Mouse (Mus musculus) midbrain, embryonic 12.5 days (tissue): ENCODE results near the gene Parp1. TPM values are rescaled to one million over a fixed set of nuclear protein-coding genes. Genes with fewer than 3 reads are reported as not detected.
"Not testable (repeated sequence)": the region's sequence is repeated elsewhere in the genome, so short reads cannot be mapped to it uniquely, and the experiment has no call there.

Experiments
- ATAC-seq: fragments of 200-750 bp; cut with Nextera tagmentation; 2 replicates; pipeline ENCODE4 v1.8.0; 2017; ENCODE audit warnings: low read depth, moderate TSS enrichment, moderate library complexity; ENCODE audit not compliant: low FRiP score
- H3K27ac ChIP-seq: fragments of 300-500 bp; sonication (generic); replicated peaks from 2 replicates; pipeline ENCODE4 v1.5.1; 2016; ENCODE audit warnings: mild to moderate bottlenecking
- H3K27me3 ChIP-seq: fragments of 300-500 bp; sonication (generic); 2 replicates; pipeline ENCODE4 v1.6.1; 2016; ENCODE audit warnings: mild to moderate bottlenecking
- H3K36me3 ChIP-seq: fragments of 300-500 bp; sonication (generic); 2 replicates; pipeline ENCODE4 v1.6.1; 2016
- H3K4me1 ChIP-seq: fragments of 300-500 bp; sonication (generic); 2 replicates; pipeline ENCODE4 v1.6.1; 2016
- H3K4me2 ChIP-seq: fragments of 300-500 bp; sonication (generic); replicated peaks from 2 replicates; pipeline ENCODE4 v1.6.1; 2016; ENCODE audit warnings: mild to moderate bottlenecking, moderate library complexity
- H3K4me3 ChIP-seq: fragments of 300-500 bp; sonication (generic); 2 replicates; pipeline ENCODE4 v1.5.1; 2016; ENCODE audit warnings: mild to moderate bottlenecking
- H3K9ac ChIP-seq: fragments of 300-500 bp; sonication (generic); replicated peaks from 2 replicates; pipeline ENCODE4 v1.6.1; 2016; ENCODE audit warnings: mild to moderate bottlenecking, moderate library complexity
- H3K9me3 ChIP-seq: fragments of 300-500 bp; sonication (generic); 2 replicates; pipeline ENCODE4 v1.6.1; 2016; ENCODE audit warnings: mild to moderate bottlenecking
- WGBS: fragments of 180-500 bp; shearing (Covaris S2); methylation state at CpG from one replicate; pipeline ENCODE4 v1.1.7; 2016; 5-methylcytosine and 5-hydroxymethylcytosine counted together
- polyA plus RNA-seq: library from polyadenylated mRNA; unstranded; fragments of >200 nt; fragmentation: Nextera tagmentation; extraction: Ambion mirVana; gene quantifications from 2 replicates; pipeline ENCODE4 v1.2.1, GENCODE M21; 2016

Gene Parp1
- polyA plus RNA-seq, 1 experiment from 2014 or later, result 219 TPM

DNA sequence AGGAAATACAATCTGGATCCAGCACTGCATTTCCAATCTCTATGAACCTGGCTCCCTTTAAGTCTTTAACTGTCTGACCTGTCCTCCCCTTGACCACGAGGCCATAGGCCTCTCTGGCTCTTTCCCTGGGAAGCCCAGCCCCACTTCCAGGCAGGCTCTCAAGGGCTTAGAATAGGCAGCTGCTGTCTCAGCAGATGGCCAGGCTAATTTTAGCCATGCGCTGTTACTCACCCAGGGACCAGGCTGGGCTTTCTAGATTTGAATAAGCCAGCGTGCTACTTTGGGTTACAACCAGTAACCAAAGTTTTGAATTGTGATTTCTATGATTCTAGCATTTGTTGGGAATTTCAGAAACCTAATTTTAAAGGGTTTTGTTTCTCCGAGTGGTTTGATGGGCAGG lies 35.9 kb downstream of the Parp1 start:
- Histone ChIP-seq H3K27ac (no peak overlapping the region), H3K9ac (no peak overlapping the region), H3K4me3 (no peak overlapping the region), H3K9me3 (no peaks in the 10 kb centered on the region), H3K4me1 (no peaks in the 10 kb centered on the region), H3K4me2 (no peak overlapping the region), H3K36me3 (peaks cover 44% of the 10 kb centered on the region), H3K27me3 (no peaks in the 10 kb centered on the region)
- WGBS, result 76% methylated on average over 4 of the region's 4 CpGs
- ATAC-seq, result no peak

DNA sequence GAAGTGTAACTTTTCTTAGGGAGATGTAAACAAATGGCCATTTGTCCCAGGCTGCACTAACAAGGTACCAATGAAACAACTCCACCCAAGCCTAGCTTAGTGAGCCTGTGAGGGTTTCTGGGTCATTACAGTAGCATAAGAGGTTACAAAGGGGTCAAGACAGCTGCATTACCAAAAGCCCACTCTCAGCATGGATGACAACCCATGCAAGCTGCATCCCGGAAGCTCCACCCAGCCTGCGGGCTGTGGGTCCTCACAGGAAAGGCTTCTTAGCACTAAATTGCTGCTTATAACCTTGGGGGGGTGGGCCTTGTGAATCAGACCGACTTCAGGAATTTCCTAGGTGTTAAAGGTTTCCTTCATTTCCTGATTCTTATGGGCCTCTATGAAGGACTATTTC lies 37.4 kb downstream of the Parp1 start:
- Histone ChIP-seq H3K27me3 (no peaks in the 10 kb centered on the region), H3K27ac (no peak overlapping the region), H3K4me3 (no peak overlapping the region), H3K4me2 (no peak overlapping the region), H3K4me1 (no peaks in the 10 kb centered on the region), H3K36me3 (peaks cover 29% of the 10 kb centered on the region), H3K9me3 (no peaks in the 10 kb centered on the region), H3K9ac (no peak overlapping the region)
- ATAC-seq, result no peak
- 85% methylated on average over 3 of the region's 3 CpGs for WGBS

DNA sequence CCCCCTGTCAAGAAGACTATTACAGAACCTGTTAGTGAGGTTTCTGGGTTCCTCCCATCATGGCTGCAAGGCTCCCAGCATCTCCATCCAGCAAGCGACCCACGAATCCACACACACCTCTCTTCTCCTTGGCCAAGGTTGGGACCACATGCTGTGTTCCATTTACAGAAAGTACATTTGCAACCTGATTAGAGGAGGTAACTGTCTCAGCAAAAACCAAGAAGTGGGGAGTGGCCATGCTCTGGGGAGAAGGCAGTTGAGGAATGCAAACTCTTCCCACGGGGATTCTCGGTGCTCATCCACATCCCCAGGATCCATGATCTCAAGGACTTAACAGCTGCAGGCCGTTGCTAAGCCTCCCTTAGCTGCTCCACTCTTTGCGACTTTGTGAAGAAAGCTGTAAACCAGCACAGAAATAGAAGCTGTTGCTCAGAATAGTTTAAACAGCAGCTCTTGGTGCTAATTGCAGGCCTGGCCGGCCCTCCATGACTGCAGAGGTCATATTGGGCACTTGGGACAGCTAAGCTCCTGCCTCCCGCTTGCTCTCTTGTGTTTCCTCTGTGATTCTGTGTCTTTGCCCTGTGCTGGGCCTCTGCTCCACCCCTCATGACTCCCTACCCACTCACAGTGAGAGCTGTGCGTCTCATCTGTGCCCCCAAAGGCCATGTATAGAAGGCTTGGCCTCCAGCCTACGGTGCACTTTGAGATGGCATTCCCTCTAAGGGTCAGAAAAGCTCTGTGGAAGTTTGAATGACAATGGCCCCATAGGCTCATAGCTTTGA lies 38.3 kb downstream of the Parp1 start:
- Histone ChIP-seq H3K36me3 (peaks cover 20% of the 10 kb centered on the region), H3K4me3 (no peak overlapping the region), H3K27ac (no peak overlapping the region), H3K27me3 (no peaks in the 10 kb centered on the region), H3K9ac (no peak overlapping the region), H3K9me3 (0 out of 2 replicates have a peak, but pooled peaks cover 2% of the 10 kb centered on the region), H3K4me2 (no peak overlapping the region), H3K4me1 (no peaks in the 10 kb centered on the region)
- no peak for ATAC-seq
- WGBS, result 83% methylated on average over 10 of the region's 10 CpGs

DNA sequence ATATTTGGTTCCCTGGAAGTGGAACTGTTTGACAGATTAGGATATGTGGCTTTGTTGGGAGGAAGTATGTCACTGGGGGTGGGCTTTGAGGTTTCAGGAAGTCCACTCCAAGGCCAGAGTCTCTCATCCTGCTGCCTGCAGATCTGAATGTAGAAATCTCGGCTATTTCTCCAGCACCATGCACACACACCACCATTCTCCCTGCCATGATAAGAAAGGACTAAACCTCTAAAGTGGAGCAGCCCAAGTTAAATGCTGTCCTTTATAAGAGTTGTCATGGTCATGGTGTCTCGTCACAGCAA lies 38.8 kb downstream of the Parp1 start:
- Histone ChIP-seq H3K9me3 (0 out of 2 replicates have a peak, but pooled peaks cover 2% of the 10 kb centered on the region), H3K27me3 (no peaks in the 10 kb centered on the region), H3K4me1 (no peaks in the 10 kb centered on the region), H3K9ac (no peak overlapping the region), H3K4me2 (no peak overlapping the region), H3K4me3 (no peak overlapping the region), H3K27ac (no peak overlapping the region), H3K36me3 (peaks cover 16% of the 10 kb centered on the region)
- no peak for ATAC-seq
- 84% methylated on average over 2 of the region's 2 CpGs for WGBS

DNA sequence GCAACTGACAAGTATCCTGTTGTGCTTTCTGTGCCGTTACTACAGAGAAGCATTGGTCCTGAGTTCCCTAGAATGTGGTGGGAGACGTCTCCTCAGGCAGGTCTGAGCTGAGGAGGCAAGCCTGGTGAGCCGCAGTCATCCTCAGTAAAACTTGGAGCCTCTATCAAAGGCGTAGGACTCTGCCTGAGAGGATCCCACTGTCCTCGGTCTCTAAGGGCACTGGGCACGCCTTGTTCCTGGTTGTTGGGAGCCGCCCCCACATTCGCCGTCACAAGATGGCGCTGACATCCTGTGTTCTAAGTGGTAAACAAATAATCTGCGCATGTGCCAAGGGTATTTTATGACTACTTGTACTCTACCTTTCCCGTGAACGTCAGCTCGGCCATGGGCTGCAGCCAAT lies 43.1 kb downstream of the Parp1 start:
- H3K27me3 ChIP-seq, ATAC-seq, H3K9me3 ChIP-seq, H3K9ac ChIP-seq, H3K4me1 ChIP-seq, H3K27ac ChIP-seq, H3K4me3 ChIP-seq, H3K36me3 ChIP-seq, H3K4me2 ChIP-seq: not testable (repeated sequence)
- WGBS, result 91% methylated on average over 11 of the region's 14 CpGs

DNA sequence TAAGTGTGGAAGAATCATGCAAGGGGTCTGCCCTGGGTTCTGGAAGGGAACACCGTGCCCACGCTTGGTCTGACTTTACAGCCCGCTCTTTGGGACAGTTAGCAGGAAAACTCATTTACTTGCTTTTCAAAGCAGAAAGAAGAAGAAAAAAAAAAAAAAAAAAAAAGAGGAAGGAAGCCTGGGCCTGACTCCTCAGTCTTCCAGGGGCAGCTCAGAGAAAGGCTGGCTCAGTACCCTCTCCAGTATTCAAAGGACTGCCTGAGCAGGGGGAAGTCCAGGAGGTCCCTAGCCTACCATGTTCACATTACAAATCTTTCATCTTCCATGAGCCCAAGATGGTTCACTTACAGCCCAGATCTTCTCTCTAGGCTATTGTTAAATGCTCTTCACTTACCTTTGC lies 48.0 kb downstream of the Parp1 start:
- Histone ChIP-seq H3K9ac (no peak overlapping the region), H3K36me3 (no peaks in the 10 kb centered on the region), H3K4me1 (no peaks in the 10 kb centered on the region), H3K4me3 (no peak overlapping the region), H3K27me3 (no peaks in the 10 kb centered on the region), H3K9me3 (0 out of 2 replicates have a peak, but pooled peaks cover 1% of the 10 kb centered on the region), H3K27ac (no peak overlapping the region), H3K4me2 (no peak overlapping the region)
- 96% methylated on average over 3 of the region's 3 CpGs for WGBS
- ATAC-seq, result no peak

DNA sequence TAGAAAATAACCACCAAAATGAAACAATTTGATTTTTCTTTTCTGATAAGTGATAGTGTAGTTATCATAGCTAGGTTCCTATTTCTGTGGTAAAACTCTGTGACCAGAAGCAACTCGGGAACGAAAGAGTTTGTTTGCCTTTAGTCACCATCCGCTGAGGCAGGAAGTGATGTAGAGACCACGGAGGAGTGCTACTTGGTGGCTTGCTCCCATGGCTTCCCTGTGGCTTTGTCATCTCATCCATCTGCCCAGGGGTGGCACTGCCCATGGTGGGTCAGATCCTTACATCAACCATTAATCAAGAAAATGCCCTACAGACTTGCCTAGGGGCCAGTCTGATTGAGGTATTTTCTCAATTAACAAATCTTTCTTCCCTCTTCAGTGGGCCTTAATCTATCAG lies 53.7 kb downstream of the Parp1 start:
- no peaks in the 10 kb centered on the region for H3K27me3 ChIP-seq
- ATAC-seq, result no peak
- H3K4me3 ChIP-seq, result no peak overlapping the region
- 91% methylated on average over 4 of the region's 4 CpGs for WGBS
- H3K36me3 ChIP-seq, result no peaks in the 10 kb centered on the region
- H3K9me3 ChIP-seq, result peaks cover 5% of the 10 kb centered on the region; the same call in 1 of the 2 replicates
- H3K4me2 ChIP-seq, result no peak overlapping the region
- H3K9ac ChIP-seq, result no peak overlapping the region
- no peak overlapping the region for H3K27ac ChIP-seq
- no peaks in the 10 kb centered on the region for H3K4me1 ChIP-seq

DNA sequence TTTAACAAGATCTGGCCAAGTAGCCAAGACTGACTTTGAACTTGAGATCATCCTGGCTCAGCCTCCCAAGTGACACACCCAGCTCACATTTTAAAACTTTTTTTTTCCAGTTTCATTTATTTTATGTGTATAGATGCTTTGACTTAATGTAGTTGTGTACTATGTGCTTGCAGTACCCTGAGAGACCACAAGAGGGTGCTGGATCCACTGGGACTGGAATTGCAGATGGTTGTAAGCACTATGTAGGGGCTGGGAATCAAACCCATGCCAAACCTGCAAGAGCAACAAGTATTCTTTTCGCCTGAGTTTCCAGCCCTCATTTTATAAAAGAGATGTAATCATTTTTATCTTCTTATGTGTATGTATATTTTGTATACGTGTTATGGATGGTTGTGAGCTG lies 55.2 kb downstream of the Parp1 start:
- H3K4me2 ChIP-seq, result no peak overlapping the region
- WGBS, result 93% methylated on average over 2 of the region's 2 CpGs
- H3K4me3 ChIP-seq, result no peak overlapping the region
- H3K4me1 ChIP-seq, result no peaks in the 10 kb centered on the region
- no peak overlapping the region for H3K27ac ChIP-seq
- no peaks in the 10 kb centered on the region for H3K27me3 ChIP-seq
- no peak for ATAC-seq
- no peaks in the 10 kb centered on the region for H3K36me3 ChIP-seq
- peaks cover 5% of the 10 kb centered on the region; the same call in 1 of the 2 replicates for H3K9me3 ChIP-seq
- H3K9ac ChIP-seq, result no peak overlapping the region

DNA sequence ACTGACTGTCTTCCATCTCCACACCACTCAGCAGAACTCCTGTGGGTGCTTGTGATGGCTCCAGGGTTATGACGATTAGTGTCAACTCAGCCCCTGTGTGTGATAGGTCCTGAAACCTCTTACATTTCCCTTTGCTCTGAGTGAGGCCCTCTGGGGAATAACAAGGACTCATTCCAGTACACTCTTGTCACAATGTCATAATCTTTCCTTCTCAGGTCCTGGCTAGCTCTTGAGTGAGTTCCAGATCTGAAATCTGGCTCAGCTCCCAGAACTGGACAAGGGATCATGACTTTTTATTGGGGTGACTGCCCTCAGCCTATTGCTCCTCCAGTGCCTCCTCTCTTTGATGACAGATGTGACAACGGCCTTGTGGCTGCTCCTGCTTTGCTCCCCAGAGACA lies 57.4 kb downstream of the Parp1 start:
- Histone ChIP-seq H3K4me3 (no peak overlapping the region), H3K9ac (no peak overlapping the region), H3K4me1 (no peaks in the 10 kb centered on the region), H3K36me3 (no peaks in the 10 kb centered on the region), H3K27me3 (no peaks in the 10 kb centered on the region), H3K4me2 (no peak overlapping the region), H3K27ac (no peak overlapping the region), H3K9me3 (peaks cover 5% of the 10 kb centered on the region; the same call in 1 of the 2 replicates)
- WGBS, result 87% methylated on average over 2 of the region's 2 CpGs
- ATAC-seq, result no peak

DNA sequence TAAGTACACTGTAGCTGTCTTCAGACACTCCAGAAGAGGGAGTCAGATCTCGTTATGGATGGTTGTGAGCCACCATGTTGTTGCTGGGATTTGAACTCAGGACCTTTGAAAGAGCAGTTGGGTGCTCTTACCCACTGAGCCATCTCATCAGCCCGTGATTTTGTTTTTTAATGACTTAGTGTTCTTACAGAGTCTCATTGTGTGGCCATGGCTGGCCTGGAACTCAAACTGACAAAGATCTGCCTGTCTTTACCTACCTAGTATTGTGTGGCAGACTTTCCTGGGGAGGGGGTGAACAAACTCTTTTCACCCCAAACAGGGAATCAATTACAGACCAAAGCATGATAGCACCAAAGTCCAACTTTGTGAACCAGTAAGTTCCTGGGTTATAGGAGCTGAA lies 69.1 kb downstream of the Parp1 start:
- not testable (repeated sequence) for H3K9me3 ChIP-seq, ATAC-seq, H3K4me2 ChIP-seq, H3K27me3 ChIP-seq, H3K36me3 ChIP-seq, H3K27ac ChIP-seq, H3K4me3 ChIP-seq, H3K9ac ChIP-seq
- 95% methylated on average over 2 of the region's 2 CpGs for WGBS
- H3K4me1 ChIP-seq, result peaks cover 20% of the 10 kb centered on the region

DNA sequence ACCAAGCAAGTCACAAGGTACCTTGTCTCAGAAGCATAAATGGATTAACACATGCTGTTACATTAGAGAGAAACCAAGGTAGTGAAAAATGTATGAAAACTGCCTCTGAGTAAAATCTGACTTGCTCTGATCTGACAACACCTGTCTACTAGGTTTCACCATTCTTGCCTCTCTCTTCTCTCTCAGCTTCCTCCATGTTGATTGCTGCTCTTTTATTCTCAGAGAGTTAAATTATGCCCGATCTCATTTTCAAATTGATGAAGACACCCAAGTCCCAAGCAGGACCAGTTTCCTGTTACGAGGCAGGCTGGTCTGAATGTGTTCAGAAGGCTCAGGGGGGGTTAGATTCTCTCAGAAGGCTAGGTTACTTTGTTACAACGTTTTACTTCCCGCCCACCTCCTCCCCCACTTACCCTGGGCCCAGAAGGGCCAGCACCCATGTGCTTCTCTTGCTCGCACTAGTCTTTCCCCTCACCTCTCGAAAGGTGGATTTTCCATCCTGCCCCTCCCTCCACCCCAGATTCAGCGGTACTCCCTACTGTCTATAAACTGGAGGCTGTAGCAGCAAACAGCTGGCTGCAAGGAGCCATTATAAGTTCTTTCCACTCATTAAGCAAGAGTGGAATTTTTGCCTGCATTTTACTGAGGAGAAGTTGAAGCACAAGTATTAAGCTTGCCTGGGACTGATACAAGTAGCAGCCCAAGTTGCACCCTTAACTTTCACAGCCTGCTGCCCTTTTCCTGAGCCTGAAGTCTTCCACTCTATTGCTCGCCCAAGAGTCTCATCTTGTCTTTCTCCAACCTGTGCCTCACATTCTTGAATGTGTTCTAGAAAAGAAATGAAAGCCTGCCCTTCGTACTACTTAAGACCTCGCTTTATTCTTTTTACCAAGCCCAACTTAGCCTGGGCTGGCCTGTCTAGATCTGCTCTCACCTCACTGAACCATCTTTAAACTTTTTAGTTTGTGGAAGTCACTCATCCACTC lies 71.0 kb downstream of the Parp1 start:
- H3K27me3 ChIP-seq, result no peaks in the 10 kb centered on the region
- no peaks in the 10 kb centered on the region for H3K9me3 ChIP-seq
- peak overlapping the region; percentile 88 for H3K4me2 ChIP-seq
- no peaks in the 10 kb centered on the region for H3K36me3 ChIP-seq
- WGBS, result 45% methylated on average over 10 of the region's 10 CpGs
- no peak for ATAC-seq
- H3K27ac ChIP-seq, result no peak overlapping the region
- H3K4me1 ChIP-seq, result peaks cover 24% of the 10 kb centered on the region
- H3K4me3 ChIP-seq, result peak overlapping the region; percentile 97
- H3K9ac ChIP-seq, result peak overlapping the region; percentile 96

DNA sequence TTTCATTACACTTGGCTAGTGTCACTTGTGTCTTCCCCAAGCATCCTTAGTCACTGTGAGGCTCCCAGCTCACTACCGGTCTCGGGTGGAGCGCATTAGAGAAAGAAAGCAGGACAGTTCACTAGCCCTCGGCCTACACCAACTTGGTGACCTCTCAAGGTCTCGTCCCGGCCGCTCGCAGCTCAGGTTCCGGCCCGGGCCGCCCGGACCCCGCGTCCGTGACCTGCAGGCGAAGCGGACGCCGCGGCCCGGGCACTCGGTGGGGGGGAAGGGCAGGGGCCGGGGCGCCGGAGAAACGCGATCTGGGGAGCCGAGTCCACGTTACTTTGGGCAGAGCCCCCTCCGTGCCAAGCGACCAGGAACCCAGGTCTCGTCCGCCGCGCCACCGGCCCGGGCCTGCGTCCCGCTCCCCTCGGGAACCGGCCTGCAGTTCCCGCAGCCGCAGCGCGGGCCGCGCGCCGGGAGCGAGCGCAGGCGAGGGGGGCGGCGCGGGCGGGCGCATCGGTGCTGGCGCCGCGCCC lies 71.9 kb downstream of the Parp1 start:
- Histone ChIP-seq H3K36me3 (no peaks in the 10 kb centered on the region), H3K9me3 (no peaks in the 10 kb centered on the region), H3K4me3 (peak overlapping the region; percentile 97), H3K4me2 (peak overlapping the region; percentile 88), H3K9ac (peak overlapping the region; percentile 96), H3K27ac (peak overlapping the region; percentile 94), H3K4me1 (peaks cover 24% of the 10 kb centered on the region), H3K27me3 (no peaks in the 10 kb centered on the region)
- peak; percentile 79 for ATAC-seq
- WGBS, result 0% methylated on average over 42 of the region's 61 CpGs
